Comparison of ENCODE assay signal across 19 mouse cellular contexts in genomic region chr19:56378007-56378406, GRCm38 (mm10). TPM values are rescaled to one million over a fixed set of nuclear protein-coding genes. Genes with fewer than 3 reads are reported as not detected.
DNase-seq lines count a peak whose midpoint lies in the region; ATAC-seq lines count a peak whose summit lies in the region.
"Had no signal": no experiment of that assay in that cellular context is flagged by ENCODE, and none has a peak within 500 bp of the region (broad histone marks: within the 10 kb centered on the region; RNA-seq: fewer than 3 reads in every experiment).

No protein-coding gene starts in this region.

- H3K36me3 ChIP-seq in heart, embryonic 10.5 days, result peaks cover 11% of the 10 kb centered on the region; the same call in 1 of the 2 replicates
- peaks cover 80% of the 10 kb centered on the region for H3K36me3 ChIP-seq in heart, embryonic 14.5 days (ENCODE audit: control insufficient read depth, insufficient read depth, low read length)
- peaks cover 32% of the 10 kb centered on the region for H3K36me3 ChIP-seq in heart, embryonic 16.5 days (ENCODE audit: control insufficient read depth, insufficient read depth)
- H3K36me3 ChIP-seq: embryonic facial prominence, embryonic 12.5 days; forebrain, embryonic 15.5 days; hindbrain, embryonic 15.5 days; kidney, embryonic 15.5 days had no signal

- H3K4me2 ChIP-seq in heart, embryonic 14.5 days (ENCODE audit: low read length), result peak overlapping the region; percentile 19; the same call in 1 of the 2 replicates
- peak overlapping the region; percentile 44 for H3K4me2 ChIP-seq in heart, embryonic 16.5 days (ENCODE audit: low read depth, low read length)
- H3K4me2 ChIP-seq: embryonic facial prominence, embryonic 12.5 days; forebrain, embryonic 15.5 days; hindbrain, embryonic 15.5 days; kidney, embryonic 15.5 days had no signal

- H3K4me3 ChIP-seq in heart, embryonic 10.5 days, result no peak overlapping the region
- H3K4me3 ChIP-seq in heart, embryonic 14.5 days (ENCODE audit: control insufficient read depth in 1 of 2, insufficient read depth in 1 of 2, low read depth in 1 of 2, low read length in 2 of 2), result no peak overlapping the region
- no peak overlapping the region for H3K4me3 ChIP-seq in heart, embryonic 16.5 days (ENCODE audit: low read length)
- H3K4me3 ChIP-seq: embryonic facial prominence, embryonic 12.5 days; forebrain, embryonic 15.5 days; hindbrain, embryonic 15.5 days; kidney, embryonic 15.5 days had no signal

- WGBS in heart, embryonic 10.5 days, result 67% methylated on average over 5 of the region's 5 CpGs
- WGBS in heart, embryonic 14.5 days, result 58% methylated on average over 5 of the region's 5 CpGs
- 55% methylated on average over 5 of the region's 5 CpGs for WGBS in heart, embryonic 16.5 days

- ATAC-seq in heart, embryonic 14.5 days (ENCODE audit: insufficient number of reproducible peaks, insufficient read depth, low FRiP score, low read depth), result no peak; the same call in 1 of the 2 replicates
- no peak for ATAC-seq in heart, embryonic 16.5 days (replicated peaks; ENCODE audit: extremely low read depth, insufficient read depth, low FRiP score)
- ATAC-seq: activated CD4-positive, CD25-positive, alpha-beta regulatory T cell, adult 4 months; forebrain, embryonic 15.5 days; intestine, embryonic 16.5 days; Patski had no signal

- H3K27me3 ChIP-seq in heart, embryonic 10.5 days (ENCODE audit: insufficient read depth, poor library complexity, severe bottlenecking), result no peaks in the 10 kb centered on the region
- no peaks in the 10 kb centered on the region for H3K27me3 ChIP-seq in heart, embryonic 14.5 days (ENCODE audit: control insufficient read depth, insufficient read depth, low read length)
- no peaks in the 10 kb centered on the region for H3K27me3 ChIP-seq in heart, embryonic 16.5 days (ENCODE audit: control insufficient read depth, insufficient read depth, low read length)
- H3K27me3 ChIP-seq: embryonic facial prominence, embryonic 12.5 days; forebrain, embryonic 15.5 days; hindbrain, embryonic 15.5 days; kidney, embryonic 15.5 days; Patski had no signal

- H3K4me1 ChIP-seq in heart, embryonic 10.5 days, result peaks cover 11% of the 10 kb centered on the region; the same call in 1 of the 2 replicates
- peaks cover 9 to 15% of the 10 kb centered on the region in 2 experiments for H3K4me1 ChIP-seq in heart, embryonic 14.5 days (ENCODE audit: control insufficient read depth in 2 of 2, insufficient read depth in 2 of 2, low read length in 2 of 2)
- peaks cover 16% of the 10 kb centered on the region for H3K4me1 ChIP-seq in heart, embryonic 16.5 days (ENCODE audit: control insufficient read depth, insufficient read depth, low read length)
- H3K4me1 ChIP-seq: embryonic facial prominence, embryonic 12.5 days; forebrain, embryonic 15.5 days; hindbrain, embryonic 15.5 days; kidney, embryonic 15.5 days had no signal

- no peaks in the 10 kb centered on the region for H3K9me3 ChIP-seq in heart, embryonic 10.5 days
- H3K9me3 ChIP-seq in heart, embryonic 14.5 days (ENCODE audit: control insufficient read depth, low read length), result peaks cover 6% of the 10 kb centered on the region; the same call in 1 of the 2 replicates
- 0 out of 2 replicates have a peak, but pooled peaks cover 2% of the 10 kb centered on the region for H3K9me3 ChIP-seq in heart, embryonic 16.5 days (replicated peaks; ENCODE audit: control insufficient read depth, low read length)
- H3K9me3 ChIP-seq: embryonic facial prominence, embryonic 12.5 days; forebrain, embryonic 15.5 days; hindbrain, embryonic 15.5 days; kidney, embryonic 15.5 days had no signal

- DNase-seq in heart, embryonic 10.5 days (ENCODE audit: low spot score), result no peak
- no peak for DNase-seq in heart, adult 18-20 months
- no peak for DNase-seq in heart, adult 8-10 months (ENCODE audit: low spot score)
- DNase-seq in lung, postnatal 36 days, result no peak
- DNase-seq: adrenal gland, postnatal 14 days; cerebellum, adult 11-12 months; cerebellum, adult 9-10 months; cerebellum, postnatal 25 days; gastrocnemius, postnatal 10 days; kidney, adult 2 months had no signal

- 0 out of 2 replicates have a peak overlapping the region, but pooled peaks have one; percentile 34 for H3K9ac ChIP-seq in heart, embryonic 14.5 days (ENCODE audit: low read length)
- no peak overlapping the region for H3K9ac ChIP-seq in heart, embryonic 16.5 days (ENCODE audit: low read length)
- H3K9ac ChIP-seq: embryonic facial prominence, embryonic 12.5 days; forebrain, embryonic 15.5 days; hindbrain, embryonic 15.5 days; kidney, embryonic 15.5 days had no signal

- H3K27ac ChIP-seq in heart, embryonic 10.5 days, result peak overlapping the region; percentile 74; the same call in 1 of the 2 replicates
- H3K27ac ChIP-seq in heart, embryonic 14.5 days (replicated peaks in 1 of 2; ENCODE audit: control insufficient read depth in 1 of 2, insufficient read depth in 1 of 2, low read depth in 2 of 2, low read length in 2 of 2), result peak overlapping the region; percentile 93 to 94
- H3K27ac ChIP-seq in heart, embryonic 16.5 days (ENCODE audit: low read length), result peak overlapping the region; percentile 87
- H3K27ac ChIP-seq: embryonic facial prominence, embryonic 12.5 days; forebrain, embryonic 15.5 days; hindbrain, embryonic 15.5 days; kidney, embryonic 15.5 days had no signal

RNA-seq across cellular contexts. Expression of gene Nrap, which starts 11.8 kb away (rescaled TPM):
- polyA plus RNA-seq in heart, embryonic 10.5 days (2016; fragmentation: Nextera tagmentation; extraction: Ambion mirVana), result 3.4 and 11.9 TPM in 2 replicates
- 100 to 1,000 TPM; 379 to 400 TPM for total RNA-seq in heart, adult 18-20 months (2021)
- 35.6 and 40.3 TPM in 2 replicates for polyA plus RNA-seq in heart, embryonic 14.5 days (2014; fragmentation: Nextera tagmentation; extraction: Ambion mirVana)
- total RNA-seq in heart, adult 8-10 months (2022), result 100 to 1,000 TPM; 392 to 561 (median 511) TPM
- polyA plus RNA-seq in heart, embryonic 16.5 days (2015; fragmentation: Nextera tagmentation; extraction: Ambion mirVana), result 49.4 and 52.0 TPM in 2 replicates
- polyA plus RNA-seq: activated CD4-positive, CD25-positive, alpha-beta regulatory T cell, adult 4 months had no signal

RNA-seq across cellular contexts. Expression of gene Casp7, which starts 18.9 kb away (rescaled TPM):
- 25.1 and 31.6 TPM in 2 replicates for polyA plus RNA-seq in heart, embryonic 10.5 days (2016; fragmentation: Nextera tagmentation; extraction: Ambion mirVana)
- total RNA-seq in heart, adult 18-20 months (2021), result 10 to 100 TPM in 1 of 2 experiments, 1 to 10 TPM in 1; 9.1 to 12.2 TPM
- polyA plus RNA-seq in heart, embryonic 14.5 days (2014; fragmentation: Nextera tagmentation; extraction: Ambion mirVana), result 28.6 and 32.3 TPM in 2 replicates
- 10 to 100 TPM; 11.0 to 13.7 (median 12.3) TPM for total RNA-seq in heart, adult 8-10 months (2022)
- 27.8 and 33.2 TPM in 2 replicates for polyA plus RNA-seq in heart, embryonic 16.5 days (2015; fragmentation: Nextera tagmentation; extraction: Ambion mirVana)
